ENCODE assay signal across 8 mouse cellular contexts in genomic region chr1:171103179-171103840, GRCm38 (mm10). TPM values are rescaled to one million over a fixed set of nuclear protein-coding genes. Genes with fewer than 3 reads are reported as not detected.
DNase-seq lines count a peak whose midpoint lies in the region; ATAC-seq lines count a peak whose summit lies in the region.

No protein-coding gene starts in this region.

- peak overlapping the region; percentile 67 for H3K9ac ChIP-seq in heart, embryonic 13.5 days
- peak overlapping the region; percentile 35; the same call in 1 of the 2 replicates for H3K9ac ChIP-seq in hindbrain, embryonic 13.5 days
- H3K9ac ChIP-seq in midbrain, embryonic 12.5 days (replicated peaks): 0 out of 2 replicates have a peak overlapping the region, but pooled peaks have one; percentile 24

- no peak overlapping the region for H3K27ac ChIP-seq in heart, embryonic 13.5 days (replicated peaks)
- H3K27ac ChIP-seq in hindbrain, embryonic 13.5 days: no peak overlapping the region; the same call in 1 of the 2 replicates
- no peak overlapping the region for H3K27ac ChIP-seq in midbrain, embryonic 12.5 days (replicated peaks)

- no peaks in the 10 kb centered on the region; the same call in 1 of the 2 replicates for H3K27me3 ChIP-seq in heart, embryonic 13.5 days (replicated peaks)
- H3K27me3 ChIP-seq in hindbrain, embryonic 13.5 days: no peaks in the 10 kb centered on the region
- no peaks in the 10 kb centered on the region for H3K27me3 ChIP-seq in midbrain, embryonic 12.5 days

- H3K36me3 ChIP-seq in heart, embryonic 13.5 days: no peaks in the 10 kb centered on the region
- H3K36me3 ChIP-seq in hindbrain, embryonic 13.5 days: no peaks in the 10 kb centered on the region
- no peaks in the 10 kb centered on the region for H3K36me3 ChIP-seq in midbrain, embryonic 12.5 days

- intact Hi-C loops in heart, postnatal 10 days (cut with DNase I): no loop called here

- 9% methylated on average over 10 of the region's 10 CpGs for WGBS in heart, embryonic 13.5 days
- WGBS in hindbrain, embryonic 13.5 days: 12% methylated on average over 10 of the region's 10 CpGs
- WGBS in midbrain, embryonic 12.5 days: 12% methylated on average over 10 of the region's 10 CpGs

- DNase-seq in heart, postnatal 10 days: no peak
- DNase-seq in 416B (ENCODE audit: low read depth): peak; percentile 91
- peak; percentile 55 for DNase-seq in c-Kit-positive CD71-positive TER-119-negative erythroid progenitor cells, embryonic 14.5 days (ENCODE audit: low read depth)
- DNase-seq in cerebellum, adult 11-12 months: no peak
- DNase-seq in thymus, adult 18-20 months: no peak

- peak overlapping the region; percentile 75 for H3K4me2 ChIP-seq in heart, embryonic 13.5 days
- H3K4me2 ChIP-seq in hindbrain, embryonic 13.5 days: peak overlapping the region; percentile 54
- peak overlapping the region; percentile 63 for H3K4me2 ChIP-seq in midbrain, embryonic 12.5 days (replicated peaks)

- no peak for ATAC-seq in heart, embryonic 13.5 days (ENCODE audit: extremely low read depth, insufficient number of reproducible peaks, low FRiP score, low TSS enrichment)
- ATAC-seq in hindbrain, embryonic 13.5 days (ENCODE audit: low FRiP score): no peak
- ATAC-seq in midbrain, embryonic 12.5 days (ENCODE audit: low FRiP score, low read depth): no peak

- no peaks in the 10 kb centered on the region for H3K9me3 ChIP-seq in heart, embryonic 13.5 days
- no peaks in the 10 kb centered on the region for H3K9me3 ChIP-seq in hindbrain, embryonic 13.5 days
- no peaks in the 10 kb centered on the region for H3K9me3 ChIP-seq in midbrain, embryonic 12.5 days

- peaks cover 11% of the 10 kb centered on the region for H3K4me1 ChIP-seq in heart, embryonic 13.5 days
- H3K4me1 ChIP-seq in hindbrain, embryonic 13.5 days (replicated peaks): peaks cover 10% of the 10 kb centered on the region
- peaks cover 5% of the 10 kb centered on the region; the same call in 1 of the 2 replicates for H3K4me1 ChIP-seq in midbrain, embryonic 12.5 days

- peak overlapping the region; percentile 78 for H3K4me3 ChIP-seq in heart, embryonic 13.5 days
- H3K4me3 ChIP-seq in hindbrain, embryonic 13.5 days: peak overlapping the region; percentile 62
- peak overlapping the region; percentile 71 for H3K4me3 ChIP-seq in midbrain, embryonic 12.5 days

RNA-seq across cellular contexts. Expression of gene Cfap126, which starts 10.4 kb away (rescaled TPM):
- 2.8 TPM in 2 replicates for polyA plus RNA-seq in heart, embryonic 13.5 days (2015; fragmentation: Nextera tagmentation; extraction: Ambion mirVana)
- 1 to 10 TPM in 1 of 2 experiments, under 1 TPM in 1; 0.67 to 1.6 TPM for total RNA-seq in heart, postnatal 10 days (2021)
- polyA plus RNA-seq in hindbrain, embryonic 13.5 days (2015; fragmentation: Nextera tagmentation; extraction: Ambion mirVana): 9.4 and 18.4 TPM in 2 replicates
- 1.7 and 3.6 TPM in 2 replicates for polyA plus RNA-seq in midbrain, embryonic 12.5 days (2016; fragmentation: Nextera tagmentation; extraction: Ambion mirVana)

RNA-seq across cellular contexts. Expression of gene Fcgr3, which starts 38.6 kb away (rescaled TPM):
- polyA plus RNA-seq in heart, embryonic 13.5 days (2015; fragmentation: Nextera tagmentation; extraction: Ambion mirVana): 6.9 and 9.1 TPM in 2 replicates
- total RNA-seq in heart, postnatal 10 days (2021): 1 to 10 TPM; 7.4 to 8.9 TPM
- polyA plus RNA-seq in hindbrain, embryonic 13.5 days (2015; fragmentation: Nextera tagmentation; extraction: Ambion mirVana): 8.1 and 10.0 TPM in 2 replicates
- 5.8 and 9.8 TPM in 2 replicates for polyA plus RNA-seq in midbrain, embryonic 12.5 days (2016; fragmentation: Nextera tagmentation; extraction: Ambion mirVana)

RNA-seq across cellular contexts. Expression of gene Sdhc, which starts 47.1 kb away (rescaled TPM):
- 457 and 493 TPM in 2 replicates for polyA plus RNA-seq in heart, embryonic 13.5 days (2015; fragmentation: Nextera tagmentation; extraction: Ambion mirVana)
- 1,000 to 10,000 TPM in 1 of 2 experiments, 100 to 1,000 TPM in 1; 973 to 1,003 TPM for total RNA-seq in heart, postnatal 10 days (2021)
- 256 and 259 TPM in 2 replicates for polyA plus RNA-seq in hindbrain, embryonic 13.5 days (2015; fragmentation: Nextera tagmentation; extraction: Ambion mirVana)
- polyA plus RNA-seq in midbrain, embryonic 12.5 days (2016; fragmentation: Nextera tagmentation; extraction: Ambion mirVana): 225 and 229 TPM in 2 replicates

RNA-seq across cellular contexts. Expression of gene Mpz, which starts 47.2 kb away (rescaled TPM):
- polyA plus RNA-seq in heart, embryonic 13.5 days (2015; fragmentation: Nextera tagmentation; extraction: Ambion mirVana): 0.33 and 0.36 TPM in 2 replicates
- 10 to 100 TPM; 11.0 to 18.1 TPM for total RNA-seq in heart, postnatal 10 days (2021)
- 4.9 and 7.9 TPM in 2 replicates for polyA plus RNA-seq in hindbrain, embryonic 13.5 days (2015; fragmentation: Nextera tagmentation; extraction: Ambion mirVana)
- polyA plus RNA-seq in midbrain, embryonic 12.5 days (2016; fragmentation: Nextera tagmentation; extraction: Ambion mirVana): 0.33 and 0.94 TPM in 2 replicates

Comparison
In these comparisons a context has a peak if more than half of its experiments do, and no peak if none do; other contexts are left out.
1. DNase-seq: peak in 416B (single experiment) and c-Kit-positive CD71-positive TER-119-negative erythroid progenitor cells, embryonic 14.5 days (single experiment); none in heart, postnatal 10 days (0 of 2), cerebellum, adult 11-12 months (single experiment) and thymus, adult 18-20 months (0 of 2).
2. Peak in every context shown above with its lines, with median percentiles within 50 percentile points of each other: H3K4me2 ChIP-seq, H3K4me3 ChIP-seq and H3K9ac ChIP-seq.